8 mouse cellular contexts compared by ENCODE assay signal in the genomic region with DNA sequence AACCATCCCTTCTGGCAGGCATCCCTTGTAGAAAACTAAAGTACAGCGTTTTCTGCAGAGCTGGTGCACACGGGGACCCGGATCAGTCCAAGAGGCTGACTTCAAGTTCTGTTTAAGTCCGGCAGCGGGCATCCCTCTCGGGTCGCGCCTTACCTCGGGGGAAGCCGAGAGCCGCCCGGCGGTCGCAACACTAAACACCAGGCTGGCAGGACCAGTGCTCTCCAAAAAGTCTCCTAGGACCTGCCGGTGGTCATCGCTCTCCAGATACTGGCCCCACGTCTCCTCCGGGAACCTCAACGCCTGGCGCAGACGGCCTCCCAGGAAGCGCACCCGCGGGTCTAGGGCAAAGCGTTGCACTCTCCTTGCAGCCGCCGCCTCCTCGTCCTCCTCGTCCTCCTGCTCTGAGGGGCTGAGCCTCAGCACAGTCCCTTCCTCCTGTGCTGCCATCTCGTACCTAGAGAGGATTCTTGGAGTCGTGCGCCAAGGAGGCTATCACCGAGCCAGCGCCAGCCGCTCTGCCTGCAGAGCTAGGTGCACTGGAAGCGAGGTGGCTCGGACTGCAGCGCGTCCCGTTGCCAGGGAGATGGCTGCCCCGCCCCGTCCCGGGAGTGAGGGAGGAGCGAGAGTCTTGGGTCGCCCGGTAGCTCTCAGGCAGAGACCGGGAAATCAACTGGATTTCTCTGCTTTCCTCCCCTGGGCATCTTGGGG. TPM values are rescaled to one million over a fixed set of nuclear protein-coding genes. Genes with fewer than 3 reads are reported as not detected.
DNase-seq lines count a peak whose midpoint lies in the region; ATAC-seq and TF ChIP-seq lines count a peak whose summit lies in the region.

A gene (minus strand): TSS at position 658 of the 708 bp plus-strand sequence.

- no peaks in the 10 kb centered on the region for H3K9me3 ChIP-seq in hindbrain, embryonic 16.5 days (ENCODE audit: control insufficient read depth, low read length)

- H3K27ac ChIP-seq in cortical plate, adult 2 months (ENCODE audit: insufficient read depth, low read length) = no peak within 1 kb of the TSS
- no peak within 1 kb of the TSS for H3K27ac ChIP-seq in hindbrain, embryonic 16.5 days (ENCODE audit: low read depth, low read length)
- no peak within 1 kb of the TSS for H3K27ac ChIP-seq in left cerebral cortex, adult 2 months

- no peaks in the 10 kb centered on the region for H3K36me3 ChIP-seq in hindbrain, embryonic 16.5 days (ENCODE audit: control insufficient read depth, insufficient read depth, low read length)

- H3K4me1 ChIP-seq in cortical plate, adult 2 months (ENCODE audit: control insufficient read depth, insufficient read depth, low read length) = no peaks in the 10 kb centered on the region
- H3K4me1 ChIP-seq in hindbrain, embryonic 16.5 days (ENCODE audit: control insufficient read depth, insufficient read depth, low read depth, low read length) = peaks cover 9% of the 10 kb centered on the region

- TF ChIP-seq CTCF in cortical plate, adult 2 months (IDR thresholded peaks at IDR 0.05; ENCODE audit: extremely low read depth, insufficient read depth, low read length) = no peak
- TF ChIP-seq CTCF in left cerebral cortex, adult 2 months (IDR thresholded peaks at IDR 0.05) = no peak; the same call in 1 of the 2 replicates

- peak within 1 kb of the TSS; percentile 46 for H3K4me3 ChIP-seq in cortical plate, adult 2 months (ENCODE audit: insufficient read depth, low read length)
- H3K4me3 ChIP-seq in hindbrain, embryonic 16.5 days (ENCODE audit: low read length) = peak within 1 kb of the TSS; percentile 59
- H3K4me3 ChIP-seq in left cerebral cortex, adult 2 months = peak within 1 kb of the TSS; percentile 45

- ATAC-seq in hindbrain, embryonic 16.5 days = peak; percentile 97

- TF ChIP-seq POLR2A in cortical plate, adult 2 months (IDR thresholded peaks at IDR 0.05; ENCODE audit: extremely low read depth, insufficient read depth, low read length) = no peak

- H3K27me3 ChIP-seq in hindbrain, embryonic 16.5 days (replicated peaks; ENCODE audit: control insufficient read depth, insufficient read depth, low read length) = peaks cover 22% of the 10 kb centered on the region

- WGBS in hindbrain, embryonic 16.5 days = under 1% methylated on average over 47 of the region's 47 CpGs

- peak within 1 kb of the TSS; percentile 59 for H3K9ac ChIP-seq in hindbrain, embryonic 16.5 days (ENCODE audit: low read depth, low read length)

- DNase-seq in adrenal gland, adult 18-20 months (ENCODE audit: low spot score in 2 of 2) = peak; percentile 49 to 59
- DNase-seq in gastrocnemius, adult 8-10 months (ENCODE audit: low spot score in 2 of 2) = peak; percentile 10 to 28
- DNase-seq in left cerebral cortex, adult 2 months (ENCODE audit: extremely low spot score in 1 of 2, low spot score in 2 of 2) = peak; percentile 50 to 51
- peak; percentile 75 to 80 for DNase-seq in lung, postnatal 4 days
- DNase-seq in right cerebral cortex, adult 2 months (ENCODE audit: low spot score in 2 of 2) = peak; percentile 32 to 46
- peak; percentile 78 for DNase-seq in urinary bladder, postnatal 14 days (ENCODE audit: low spot score)

- peak within 1 kb of the TSS; percentile 99 for H3K4me2 ChIP-seq in hindbrain, embryonic 16.5 days (ENCODE audit: low read length)

- intact Hi-C loops in left cerebral cortex, adult 2 months (cut with DNase I) = loop anchor here (10.0 kb wide), 1 partner anchor 656 kb away; no protein-coding TSS in a partner anchor

RNA-seq across cellular contexts. Expression of the gene that starts here (rescaled TPM):
- total RNA-seq in adrenal gland, adult 18-20 months (2021) = under 1 TPM; 0.03 to 0.13 TPM
- 0.15 and 0.23 TPM in 2 replicates for polyA plus RNA-seq in cortical plate, adult 2 months (2012; rRNA removed)
- total RNA-seq in gastrocnemius, adult 8-10 months (2022) = under 1 TPM in 1 of 4 experiments, not detected in 3; 0.03 TPM
- polyA plus RNA-seq in hindbrain, embryonic 16.5 days (2015; fragmentation: Nextera tagmentation; extraction: Ambion mirVana) = 0.19 and 0.26 TPM in 2 replicates
- under 1 TPM; 0.79 to 0.84 TPM for total RNA-seq in left cerebral cortex, adult 2 months (2021)

Comparison
In these comparisons a context has a peak if more than half of its experiments do, and no peak if none do; other contexts are left out.
1. Peak in DNase-seq in adrenal gland, adult 18-20 months; RNA of the gene not detected or under 1 TPM.
2. Peak in DNase-seq in gastrocnemius, adult 8-10 months; RNA of the gene not detected or under 1 TPM.
3. Peak in ATAC-seq, H3K4me3 ChIP-seq, H3K9ac ChIP-seq and H3K4me2 ChIP-seq in hindbrain, embryonic 16.5 days; RNA of the gene not detected or under 1 TPM.
4. Peak in DNase-seq and H3K4me3 ChIP-seq in left cerebral cortex, adult 2 months; RNA of the gene not detected or under 1 TPM.
5. DNase-seq: peak in every context shown above with its lines; median percentile 78 in urinary bladder, postnatal 14 days; 78 in lung, postnatal 4 days; 54 in adrenal gland, adult 18-20 months; 50 in left cerebral cortex, adult 2 months; 39 in right cerebral cortex, adult 2 months; 19 in gastrocnemius, adult 8-10 months.